Mouse (Mus musculus): Measurements from ENCODE around the gene E430018J23Rik. TPM values are rescaled to one million over a fixed set of nuclear protein-coding genes. Genes with fewer than 3 reads are reported as not detected.

The E430018J23Rik gene
- polyA plus RNA-seq, 1 experiment from 2014 or later: 8.1 TPM

Other genes starting within 250 kb of the E430018J23Rik start
- 53.6 and 55.1 TPM in 2 replicates for gene Cd2bp2, start 197.6 kb downstream of the E430018J23Rik start, polyA plus RNA-seq (2015; fragmentation: Nextera tagmentation; extraction: Ambion mirVana)
- 24.6 and 25.5 TPM in 2 replicates for gene Tbc1d10b, start 185.2 kb downstream of the E430018J23Rik start, polyA plus RNA-seq (2015; fragmentation: Nextera tagmentation; extraction: Ambion mirVana)
- 422 and 1,232 TPM in 2 replicates for gene Mylpf, start 184.7 kb downstream of the E430018J23Rik start, polyA plus RNA-seq (2015; fragmentation: Nextera tagmentation; extraction: Ambion mirVana)
- gene Zfp553, start 160.6 kb downstream of the E430018J23Rik start, polyA plus RNA-seq (2015; fragmentation: Nextera tagmentation; extraction: Ambion mirVana): 37.3 and 38.4 TPM in 2 replicates
- 19.6 and 22.7 TPM in 2 replicates for gene Sept1, start 160.5 kb downstream of the E430018J23Rik start, polyA plus RNA-seq (2015; fragmentation: Nextera tagmentation; extraction: Ambion mirVana)
- 69.7 and 71.7 TPM in 2 replicates for gene Zfp771, start 149.4 kb downstream of the E430018J23Rik start, polyA plus RNA-seq (2015; fragmentation: Nextera tagmentation; extraction: Ambion mirVana)
- gene Dctpp1, start 132.9 kb downstream of the E430018J23Rik start, polyA plus RNA-seq (2015; fragmentation: Nextera tagmentation; extraction: Ambion mirVana): 127 and 138 TPM in 2 replicates
- gene Sephs2, start 119.6 kb downstream of the E430018J23Rik start, polyA plus RNA-seq (2015; fragmentation: Nextera tagmentation; extraction: Ambion mirVana): 56.7 and 59.1 TPM in 2 replicates
- 1.2 and 1.3 TPM in 2 replicates for gene Itgal, start 97.4 kb downstream of the E430018J23Rik start, polyA plus RNA-seq (2015; fragmentation: Nextera tagmentation; extraction: Ambion mirVana)
- 14.3 and 16.4 TPM in 2 replicates for gene Zfp768, start 48.0 kb downstream of the E430018J23Rik start, polyA plus RNA-seq (2015; fragmentation: Nextera tagmentation; extraction: Ambion mirVana)
- gene Zfp747, start 17.6 kb downstream of the E430018J23Rik start, polyA plus RNA-seq (2015; fragmentation: Nextera tagmentation; extraction: Ambion mirVana): 9.4 and 10.1 TPM in 2 replicates
- gene 9130019O22Rik, start 6.5 kb downstream of the E430018J23Rik start, polyA plus RNA-seq (2015; fragmentation: Nextera tagmentation; extraction: Ambion mirVana): 5.6 and 6.5 TPM in 2 replicates
- 9.7 and 9.8 TPM in 2 replicates for gene Zfp764, start 13.2 kb upstream of the E430018J23Rik start, polyA plus RNA-seq (2015; fragmentation: Nextera tagmentation; extraction: Ambion mirVana)
- 22.9 and 24.0 TPM in 2 replicates for gene Zfp688, start 28.4 kb upstream of the E430018J23Rik start, polyA plus RNA-seq (2015; fragmentation: Nextera tagmentation; extraction: Ambion mirVana)
- 9.4 and 9.8 TPM in 2 replicates for gene Zfp689, start 55.5 kb upstream of the E430018J23Rik start, polyA plus RNA-seq (2015; fragmentation: Nextera tagmentation; extraction: Ambion mirVana)
- gene Prr14, start 66.0 kb upstream of the E430018J23Rik start, polyA plus RNA-seq (2015; fragmentation: Nextera tagmentation; extraction: Ambion mirVana): 37.4 and 45.2 TPM in 2 replicates
- 13.7 and 16.0 TPM in 2 replicates for gene Fbrs, start 85.6 kb upstream of the E430018J23Rik start, polyA plus RNA-seq (2015; fragmentation: Nextera tagmentation; extraction: Ambion mirVana)
- 37.6 and 40.0 TPM in 2 replicates for gene Srcap, start 118.4 kb upstream of the E430018J23Rik start, polyA plus RNA-seq (2015; fragmentation: Nextera tagmentation; extraction: Ambion mirVana)
- 12.3 and 13.1 TPM in 2 replicates for gene Gm42715, start 126.0 kb upstream of the E430018J23Rik start, polyA plus RNA-seq (2015; fragmentation: Nextera tagmentation; extraction: Ambion mirVana)
- 8.7 and 12.1 TPM in 2 replicates for gene Tmem265, start 167.8 kb upstream of the E430018J23Rik start, polyA plus RNA-seq (2015; fragmentation: Nextera tagmentation; extraction: Ambion mirVana)
- 39.3 and 41.5 TPM in 2 replicates for gene Phkg2, start 179.7 kb upstream of the E430018J23Rik start, polyA plus RNA-seq (2015; fragmentation: Nextera tagmentation; extraction: Ambion mirVana)
- gene Ccdc189, start 195.0 kb upstream of the E430018J23Rik start, polyA plus RNA-seq (2015; fragmentation: Nextera tagmentation; extraction: Ambion mirVana): 4.2 and 7.2 TPM in 2 replicates
- gene Rnf40, start 195.1 kb upstream of the E430018J23Rik start, polyA plus RNA-seq (2015; fragmentation: Nextera tagmentation; extraction: Ambion mirVana): 42.9 and 46.1 TPM in 2 replicates
- gene Zfp629, start 222.2 kb upstream of the E430018J23Rik start, polyA plus RNA-seq (2015; fragmentation: Nextera tagmentation; extraction: Ambion mirVana): 11.5 and 11.7 TPM in 2 replicates